Mouse (Mus musculus): Measurements from ENCODE around the gene Trim2. TPM values are rescaled to one million over a fixed set of nuclear protein-coding genes. Genes with fewer than 3 reads are reported as not detected.

Gene Trim2
- polyA plus RNA-seq, 1 experiment from 2014 or later: 25.5 TPM

DNA sequence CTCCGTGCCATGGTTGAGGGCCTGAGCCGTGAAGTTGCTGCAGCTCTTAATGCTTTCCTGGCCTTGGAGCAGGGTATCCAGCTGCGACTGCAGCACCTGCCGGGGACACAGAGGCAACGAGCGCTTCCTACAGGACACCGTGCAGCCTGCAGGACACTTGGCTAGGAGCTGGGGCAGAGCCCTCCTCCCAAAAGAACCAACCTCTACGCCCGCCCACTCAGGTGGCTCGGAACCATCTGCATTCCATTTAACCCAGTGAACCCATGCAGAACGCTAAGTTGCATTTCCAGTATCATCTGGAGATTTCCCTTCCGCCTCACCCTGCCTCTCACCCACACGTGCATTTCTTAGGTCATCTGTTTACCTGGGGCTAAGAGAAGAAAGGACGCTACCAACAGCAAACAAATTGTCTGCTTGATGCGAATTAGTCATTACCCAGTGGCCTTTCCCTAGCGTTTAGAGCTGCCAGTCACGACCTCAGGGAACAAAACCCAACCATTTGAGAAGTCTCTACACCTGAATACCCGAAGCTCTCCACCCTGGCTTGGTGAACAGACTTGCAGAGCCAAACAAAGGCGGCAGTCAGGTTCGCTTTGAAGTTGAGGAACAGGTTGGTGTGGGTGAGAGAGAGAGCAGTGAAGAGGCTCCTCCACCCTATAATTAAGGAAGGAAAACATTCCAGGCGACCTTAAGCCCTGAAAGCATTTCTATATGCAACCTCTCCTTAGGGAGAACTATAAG is 115.4 kb downstream of the Trim2 start:
- Histone ChIP-seq H3K9ac (replicated peaks; ENCODE audit: low read length) (peak overlapping the region; percentile 51), H3K4me1 (ENCODE audit: insufficient read depth, low read length) (peaks cover 26% of the 10 kb centered on the region), H3K36me3 (ENCODE audit: insufficient read depth, low read length) (no peaks in the 10 kb centered on the region), H3K27me3 (ENCODE audit: insufficient read depth, low read length) (no peaks in the 10 kb centered on the region), H3K4me3 (ENCODE audit: low read length) (peak overlapping the region; percentile 47), H3K9me3 (ENCODE audit: low read length) (no peaks in the 10 kb centered on the region), H3K27ac (ENCODE audit: low read length) (peak overlapping the region; percentile 48), H3K4me2 (replicated peaks; ENCODE audit: low read depth, low read length) (peak overlapping the region; percentile 64)
- peak; percentile 52 for ATAC-seq (ENCODE audit: low FRiP score, low TSS enrichment)
- 41% methylated on average over 21 of the region's 21 CpGs for whole genome bisulfite sequencing

DNA sequence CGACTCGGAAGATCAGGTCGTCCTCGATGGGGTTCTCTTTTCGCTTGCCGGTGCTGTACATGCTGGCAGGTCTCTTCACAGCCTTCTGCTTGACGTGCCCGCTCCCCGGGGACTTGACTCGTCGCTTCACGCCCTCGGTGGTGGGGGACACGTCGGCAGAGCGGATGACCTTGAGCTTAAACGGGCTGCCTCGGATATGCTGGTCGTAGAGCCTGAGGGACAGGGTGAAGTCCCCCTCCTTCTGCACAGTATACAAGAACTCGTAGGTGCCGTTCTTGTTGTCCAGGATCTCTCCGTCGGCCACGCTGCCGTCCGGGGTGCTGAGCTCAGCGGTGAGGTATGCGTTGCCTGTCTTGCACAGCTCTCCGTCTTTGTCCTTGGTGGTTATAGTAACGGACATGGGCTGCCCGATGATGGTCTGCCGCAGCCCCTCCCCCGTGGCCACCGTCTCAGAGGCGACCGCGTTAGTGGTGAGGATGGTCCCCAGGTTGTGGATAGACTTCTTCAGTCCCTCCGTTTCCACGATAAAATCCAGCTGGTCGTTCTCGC is 116.1 kb downstream of the Trim2 start:
- peak overlapping the region; percentile 51 for H3K9ac ChIP-seq (replicated peaks; ENCODE audit: low read length)
- WGBS: 7% methylated on average over 41 of the region's 41 CpGs
- peak overlapping the region; percentile 64 for H3K4me2 ChIP-seq (replicated peaks; ENCODE audit: low read depth, low read length)
- H3K4me3 ChIP-seq (ENCODE audit: low read length): peak overlapping the region; percentile 47
- ATAC-seq (ENCODE audit: low FRiP score, low TSS enrichment): peak; percentile 47
- no peaks in the 10 kb centered on the region for H3K36me3 ChIP-seq (ENCODE audit: insufficient read depth, low read length)
- H3K27ac ChIP-seq (ENCODE audit: low read length): peak overlapping the region; percentile 48
- no peaks in the 10 kb centered on the region for H3K9me3 ChIP-seq (ENCODE audit: low read length)
- H3K4me1 ChIP-seq (ENCODE audit: insufficient read depth, low read length): peaks cover 26% of the 10 kb centered on the region
- no peaks in the 10 kb centered on the region for H3K27me3 ChIP-seq (ENCODE audit: insufficient read depth, low read length)

DNA sequence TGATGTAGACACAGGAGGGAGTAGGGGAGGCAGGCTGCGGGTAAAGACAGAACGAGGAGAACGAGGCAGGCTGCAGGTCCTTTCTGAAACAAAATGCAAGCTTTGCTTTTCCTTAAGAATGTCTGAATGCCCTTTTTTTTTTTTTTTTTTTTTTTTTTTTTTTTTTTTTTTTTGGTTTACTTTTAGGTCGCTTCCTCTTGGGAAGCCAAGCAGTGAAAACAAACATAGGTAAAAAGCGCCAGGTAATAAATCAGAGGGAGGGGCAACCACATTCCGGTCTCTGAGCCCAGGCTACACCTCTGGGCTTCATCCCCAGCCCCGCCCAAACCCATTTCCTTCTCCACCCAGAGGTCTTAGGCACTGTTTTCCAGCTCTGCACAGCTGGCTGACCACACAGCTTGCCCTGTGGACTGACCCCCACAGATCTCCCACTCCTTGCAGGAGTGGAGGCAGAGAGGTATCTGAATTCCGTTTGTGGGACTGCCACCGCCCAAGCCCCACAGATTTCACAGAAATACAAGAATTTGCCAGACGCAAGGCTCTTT is 117.0 kb downstream of the Trim2 start:
- Histone ChIP-seq H3K9me3 (ENCODE audit: low read length) (no peaks in the 10 kb centered on the region), H3K36me3 (ENCODE audit: insufficient read depth, low read length) (no peaks in the 10 kb centered on the region), H3K4me3 (ENCODE audit: low read length) (peak overlapping the region; percentile 47), H3K27ac (ENCODE audit: low read length) (peak overlapping the region; percentile 16; the same call in 1 of the 2 replicates), H3K9ac (replicated peaks; ENCODE audit: low read length) (no peak overlapping the region; the same call in 1 of the 2 replicates), H3K4me2 (replicated peaks; ENCODE audit: low read depth, low read length) (peak overlapping the region; percentile 64), H3K27me3 (ENCODE audit: insufficient read depth, low read length) (no peaks in the 10 kb centered on the region), H3K4me1 (ENCODE audit: insufficient read depth, low read length) (peaks cover 26% of the 10 kb centered on the region)
- peak; percentile 89 for ATAC-seq (ENCODE audit: low FRiP score, low TSS enrichment)
- WGBS: 15% methylated on average over 10 of the region's 10 CpGs

DNA sequence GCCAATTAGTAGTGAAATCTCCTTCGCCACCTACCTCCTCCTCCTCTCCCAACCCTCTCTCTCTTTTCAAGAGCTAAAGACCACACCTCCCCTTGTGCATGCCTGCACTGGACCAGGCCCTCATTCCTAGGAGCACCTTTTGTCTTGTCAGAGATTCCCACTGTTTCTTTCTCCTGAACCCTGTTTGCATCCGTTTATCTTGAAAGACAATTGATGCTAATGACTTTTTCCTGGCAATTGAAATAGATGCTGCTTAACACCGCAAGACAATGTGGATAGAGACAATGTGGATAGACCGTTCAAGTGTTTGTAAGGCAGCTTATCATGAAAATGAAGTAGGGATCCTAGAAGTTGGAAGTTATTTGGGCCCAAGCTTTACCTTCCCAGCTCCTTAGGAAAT is 125.0 kb downstream of the Trim2 start:
- H3K27me3 ChIP-seq (ENCODE audit: insufficient read depth, low read length): no peaks in the 10 kb centered on the region
- H3K27ac ChIP-seq (ENCODE audit: low read length): no peak overlapping the region
- no peaks in the 10 kb centered on the region for H3K36me3 ChIP-seq (ENCODE audit: insufficient read depth, low read length)
- no peaks in the 10 kb centered on the region for H3K4me1 ChIP-seq (ENCODE audit: insufficient read depth, low read length)
- H3K9ac ChIP-seq (replicated peaks; ENCODE audit: low read length): no peak overlapping the region
- ATAC-seq (ENCODE audit: low FRiP score, low TSS enrichment): no peak
- no peak overlapping the region for H3K4me3 ChIP-seq (ENCODE audit: low read length)
- WGBS: 58% methylated on average over 4 of the region's 4 CpGs
- no peaks in the 10 kb centered on the region for H3K9me3 ChIP-seq (ENCODE audit: low read length)
- H3K4me2 ChIP-seq (replicated peaks; ENCODE audit: low read depth, low read length): no peak overlapping the region

DNA sequence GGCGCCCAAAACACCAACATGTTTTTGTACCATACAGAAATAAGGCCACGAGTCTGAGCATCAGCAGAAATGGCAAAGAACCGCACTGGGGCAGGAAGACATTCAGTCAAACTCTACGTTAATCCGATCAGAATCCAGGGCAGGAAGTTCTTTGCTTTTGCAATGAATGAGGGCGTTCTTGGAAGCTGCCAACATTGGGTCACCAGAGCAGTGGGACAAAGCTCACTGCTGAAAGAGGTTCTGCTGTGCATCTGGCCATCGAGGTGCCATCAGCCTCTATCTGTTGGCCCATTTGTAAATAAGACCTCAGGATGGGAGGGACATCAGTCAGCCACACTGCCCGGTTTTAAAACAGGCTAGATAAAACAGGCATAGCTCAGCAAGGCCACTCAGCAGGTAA is 125.6 kb downstream of the Trim2 start:
- Histone ChIP-seq H3K4me2 (replicated peaks; ENCODE audit: low read depth, low read length) (no peak overlapping the region), H3K9ac (replicated peaks; ENCODE audit: low read length) (no peak overlapping the region), H3K27me3 (ENCODE audit: insufficient read depth, low read length) (no peaks in the 10 kb centered on the region), H3K4me3 (ENCODE audit: low read length) (no peak overlapping the region), H3K27ac (ENCODE audit: low read length) (no peak overlapping the region), H3K36me3 (ENCODE audit: insufficient read depth, low read length) (0 out of 2 replicates have a peak, but pooled peaks cover 4% of the 10 kb centered on the region), H3K4me1 (ENCODE audit: insufficient read depth, low read length) (no peaks in the 10 kb centered on the region), H3K9me3 (ENCODE audit: low read length) (no peaks in the 10 kb centered on the region)
- ATAC-seq (ENCODE audit: low FRiP score, low TSS enrichment): no peak
- 63% methylated on average over 8 of the region's 8 CpGs for WGBS

DNA sequence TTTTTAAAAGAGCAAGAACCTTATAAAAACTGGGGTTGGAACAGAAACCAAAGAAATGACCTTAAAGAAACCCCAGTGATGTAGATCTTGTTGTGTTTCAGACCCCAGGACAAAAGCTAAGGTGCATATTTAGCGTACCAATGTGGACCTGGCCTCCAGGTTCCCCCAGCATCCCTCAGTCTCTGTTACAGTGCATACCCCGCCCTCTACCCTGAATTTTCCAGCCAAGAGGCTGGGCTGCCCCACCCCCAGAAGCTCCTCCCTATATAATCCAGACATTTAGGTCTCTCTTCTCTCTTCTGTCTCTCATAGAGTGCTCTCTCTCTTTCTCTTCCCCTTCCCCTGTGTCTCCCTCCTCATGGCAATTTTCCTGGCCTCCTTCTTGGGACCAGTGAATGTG is 126.4 kb downstream of the Trim2 start:
- H3K36me3 ChIP-seq (ENCODE audit: insufficient read depth, low read length): 0 out of 2 replicates have a peak, but pooled peaks cover 4% of the 10 kb centered on the region
- H3K27ac ChIP-seq (ENCODE audit: low read length): no peak overlapping the region
- H3K9me3 ChIP-seq (ENCODE audit: low read length): no peaks in the 10 kb centered on the region
- no peaks in the 10 kb centered on the region for H3K4me1 ChIP-seq (ENCODE audit: insufficient read depth, low read length)
- no peaks in the 10 kb centered on the region for H3K27me3 ChIP-seq (ENCODE audit: insufficient read depth, low read length)
- H3K4me3 ChIP-seq (ENCODE audit: low read length): no peak overlapping the region
- no peak overlapping the region for H3K4me2 ChIP-seq (replicated peaks; ENCODE audit: low read depth, low read length)
- 90% methylated on average over 2 of the region's 2 CpGs for WGBS
- H3K9ac ChIP-seq (replicated peaks; ENCODE audit: low read length): no peak overlapping the region
- no peak for ATAC-seq (ENCODE audit: low FRiP score, low TSS enrichment)

DNA sequence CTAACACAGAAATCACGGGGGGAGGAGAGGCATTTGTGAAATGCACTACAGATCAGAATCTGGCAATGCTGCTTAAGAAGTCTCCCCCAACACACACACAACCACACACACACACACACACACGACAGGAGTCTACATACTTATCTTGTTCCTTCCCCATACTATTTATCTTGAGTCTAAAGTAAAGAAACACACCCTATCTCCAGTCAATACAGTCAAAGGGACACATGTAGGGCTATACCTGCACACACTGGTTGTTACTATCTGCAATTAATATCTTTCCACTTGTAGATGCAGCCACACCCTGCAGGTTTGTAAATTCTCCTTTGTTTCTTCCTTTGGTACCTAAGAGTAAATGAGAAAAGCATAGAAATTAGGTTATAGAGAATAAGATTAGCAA is 128.8 kb downstream of the Trim2 start:
- Histone ChIP-seq H3K9me3 (ENCODE audit: low read length) (no peaks in the 10 kb centered on the region), H3K4me1 (ENCODE audit: insufficient read depth, low read length) (no peaks in the 10 kb centered on the region), H3K4me2 (replicated peaks; ENCODE audit: low read depth, low read length) (no peak overlapping the region), H3K27me3 (ENCODE audit: insufficient read depth, low read length) (no peaks in the 10 kb centered on the region), H3K4me3 (ENCODE audit: low read length) (no peak overlapping the region), H3K36me3 (ENCODE audit: insufficient read depth, low read length) (0 out of 2 replicates have a peak, but pooled peaks cover 4% of the 10 kb centered on the region), H3K27ac (ENCODE audit: low read length) (no peak overlapping the region), H3K9ac (replicated peaks; ENCODE audit: low read length) (no peak overlapping the region)
- WGBS: 68% methylated on average over 2 of the region's 2 CpGs
- ATAC-seq (ENCODE audit: low FRiP score, low TSS enrichment): no peak

DNA sequence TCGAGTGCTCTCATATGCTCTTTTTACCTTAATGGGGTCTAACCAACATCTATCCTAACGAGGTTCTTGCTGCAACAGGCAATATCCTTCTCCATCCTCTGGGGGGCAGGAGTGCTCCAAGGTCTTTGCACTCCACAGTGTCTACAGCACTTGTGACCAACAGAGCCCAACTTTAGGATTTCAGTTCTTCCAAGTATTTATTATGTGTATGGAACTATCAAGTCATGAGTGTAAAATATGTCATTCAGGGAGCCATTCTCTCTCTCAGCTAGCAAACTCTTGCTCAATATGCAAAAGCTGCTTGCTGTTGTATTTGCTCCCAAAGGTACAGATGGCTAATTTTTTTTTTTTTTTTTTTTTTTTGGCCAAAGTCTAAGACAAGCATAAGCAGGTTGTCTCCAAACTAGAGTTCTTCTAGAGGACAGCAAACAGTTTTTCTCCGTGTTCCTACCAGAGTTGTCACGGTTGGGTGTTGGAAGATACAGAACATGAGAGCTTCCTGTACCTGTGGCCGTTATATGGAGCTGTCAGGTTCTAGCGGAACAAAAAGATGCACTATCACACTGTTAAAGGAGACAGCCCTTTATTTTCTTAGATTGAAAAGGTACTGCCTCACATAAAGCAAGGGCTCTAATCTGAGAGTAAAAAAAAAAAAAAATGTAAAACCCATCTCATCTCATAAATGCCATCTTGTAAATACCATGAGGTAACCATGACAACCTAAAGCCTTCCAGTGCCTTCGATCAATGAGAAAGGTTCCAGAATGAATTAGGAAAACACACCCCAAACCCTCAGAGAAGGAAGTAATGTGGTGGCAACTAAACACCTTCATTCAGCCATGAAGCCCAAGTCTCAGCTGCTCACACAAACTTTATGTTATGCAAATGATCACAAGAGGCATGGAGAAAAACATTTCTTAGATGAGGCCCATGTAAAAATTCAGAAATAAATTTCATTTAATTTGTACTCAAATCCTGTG is 131.1 kb downstream of the Trim2 start:
- Histone ChIP-seq H3K36me3 (ENCODE audit: insufficient read depth, low read length) (0 out of 2 replicates have a peak, but pooled peaks cover 4% of the 10 kb centered on the region), H3K27ac (ENCODE audit: low read length) (no peak overlapping the region), H3K4me3 (ENCODE audit: low read length) (no peak overlapping the region), H3K4me2 (replicated peaks; ENCODE audit: low read depth, low read length) (no peak overlapping the region), H3K9ac (replicated peaks; ENCODE audit: low read length) (no peak overlapping the region), H3K4me1 (ENCODE audit: insufficient read depth, low read length) (no peaks in the 10 kb centered on the region), H3K9me3 (ENCODE audit: low read length) (no peaks in the 10 kb centered on the region), H3K27me3 (ENCODE audit: insufficient read depth, low read length) (no peaks in the 10 kb centered on the region)
- peak; percentile 84; the same call in 1 of the 2 replicates for ATAC-seq (ENCODE audit: low FRiP score, low TSS enrichment)
- WGBS: 59% methylated on average over 7 of the region's 7 CpGs

DNA sequence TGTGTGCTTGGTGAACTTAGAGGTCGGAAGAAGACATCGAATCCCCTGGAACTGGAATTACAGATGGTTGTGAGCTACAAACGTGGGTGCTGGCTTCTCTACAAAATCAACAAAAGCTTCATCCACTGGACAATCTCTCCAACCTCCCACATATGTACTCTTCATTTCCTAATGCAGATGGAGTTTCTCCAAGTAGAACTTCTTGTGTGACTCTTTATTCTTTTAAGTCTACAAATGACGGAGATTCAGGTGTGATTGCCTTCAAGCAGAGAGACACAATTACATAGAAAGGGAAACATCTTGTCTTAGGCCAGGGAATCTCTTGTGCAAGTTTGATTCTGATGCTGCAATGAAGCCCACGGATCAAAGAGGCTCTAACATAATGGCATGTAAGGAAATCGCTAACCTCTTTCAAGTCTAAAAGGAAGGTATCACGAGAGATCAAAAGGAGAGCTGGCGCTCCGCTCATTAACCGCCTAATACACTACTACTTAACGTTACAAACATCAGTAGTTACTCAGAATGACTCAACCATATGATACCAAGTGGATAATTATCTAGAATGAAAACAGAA is 133.0 kb downstream of the Trim2 start, which contains the start of gene Gm6525:
Gene Gm6525 (plus strand): TSS at position 524 of the 574 bp plus-strand sequence.
- 52% methylated on average over 11 of the region's 11 CpGs for WGBS
- no peak for ATAC-seq (ENCODE audit: low FRiP score, low TSS enrichment)
- H3K27me3 ChIP-seq (ENCODE audit: insufficient read depth, low read length): no peaks in the 10 kb centered on the region
- no peaks in the 10 kb centered on the region for H3K4me1 ChIP-seq (ENCODE audit: insufficient read depth, low read length)
- no peak within 1 kb of the TSS for H3K4me3 ChIP-seq (ENCODE audit: low read length)
- peaks cover 8% of the 10 kb centered on the region; the same call in 1 of the 2 replicates for H3K36me3 ChIP-seq (ENCODE audit: insufficient read depth, low read length)
- H3K9ac ChIP-seq (replicated peaks; ENCODE audit: low read length): no peak within 1 kb of the TSS
- no peaks in the 10 kb centered on the region for H3K9me3 ChIP-seq (ENCODE audit: low read length)
- no peak within 1 kb of the TSS for H3K27ac ChIP-seq (ENCODE audit: low read length)
- no peak within 1 kb of the TSS for H3K4me2 ChIP-seq (replicated peaks; ENCODE audit: low read depth, low read length)
